Mouse (Mus musculus) T-helper 2 cell (primary cell): ENCODE results near the gene Zmynd10.
"Not testable (repeated sequence)": the region's sequence is repeated elsewhere in the genome, so short reads cannot be mapped to it uniquely, and the experiment has no call there.

ENCODE experiments used
- in situ Hi-C: fragments of 300-600 bp; cut with MboI, MseI; formaldehyde crosslinking; loops from one replicate; pipeline ENCODE4 v1.15.1; 2025; ENCODE audit warnings: high pct_unique_total_duplicates

Gene Zmynd10

DNA sequence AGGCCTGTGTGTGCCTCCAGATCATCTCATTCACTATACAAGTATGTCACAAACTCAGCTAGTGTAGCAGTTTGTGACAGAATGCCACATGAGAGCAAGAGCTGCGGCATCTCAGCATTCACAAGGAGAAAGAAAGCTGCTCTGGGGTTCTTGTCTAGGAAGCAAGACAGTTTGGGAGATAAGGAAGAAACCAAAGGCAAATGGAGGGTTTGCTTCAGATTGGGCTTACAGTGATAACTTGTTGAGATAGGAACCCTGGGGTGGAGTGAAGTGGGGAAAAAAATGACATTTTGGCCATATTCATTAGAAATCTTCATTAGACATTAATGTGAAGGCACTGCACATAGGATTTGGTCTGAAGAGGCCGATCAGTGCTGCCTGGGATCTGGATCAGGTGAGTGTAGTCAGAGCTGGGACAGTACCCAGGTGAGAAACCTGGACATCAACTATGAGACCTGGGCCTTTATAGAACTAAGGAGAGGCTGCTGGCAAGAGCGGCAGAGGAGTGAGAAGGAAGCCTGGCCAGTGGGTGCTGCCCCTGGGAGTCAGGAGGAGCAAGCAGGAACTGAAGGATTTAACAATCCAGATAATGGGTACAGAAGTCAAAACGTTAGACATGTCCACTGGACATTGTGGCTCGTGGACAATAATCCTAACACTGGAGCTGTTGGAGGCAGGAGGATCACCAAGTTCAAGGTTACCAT, 5.7 kb downstream of the Zmynd10 start:
- in situ Hi-C loops, result no loop called here

DNA sequence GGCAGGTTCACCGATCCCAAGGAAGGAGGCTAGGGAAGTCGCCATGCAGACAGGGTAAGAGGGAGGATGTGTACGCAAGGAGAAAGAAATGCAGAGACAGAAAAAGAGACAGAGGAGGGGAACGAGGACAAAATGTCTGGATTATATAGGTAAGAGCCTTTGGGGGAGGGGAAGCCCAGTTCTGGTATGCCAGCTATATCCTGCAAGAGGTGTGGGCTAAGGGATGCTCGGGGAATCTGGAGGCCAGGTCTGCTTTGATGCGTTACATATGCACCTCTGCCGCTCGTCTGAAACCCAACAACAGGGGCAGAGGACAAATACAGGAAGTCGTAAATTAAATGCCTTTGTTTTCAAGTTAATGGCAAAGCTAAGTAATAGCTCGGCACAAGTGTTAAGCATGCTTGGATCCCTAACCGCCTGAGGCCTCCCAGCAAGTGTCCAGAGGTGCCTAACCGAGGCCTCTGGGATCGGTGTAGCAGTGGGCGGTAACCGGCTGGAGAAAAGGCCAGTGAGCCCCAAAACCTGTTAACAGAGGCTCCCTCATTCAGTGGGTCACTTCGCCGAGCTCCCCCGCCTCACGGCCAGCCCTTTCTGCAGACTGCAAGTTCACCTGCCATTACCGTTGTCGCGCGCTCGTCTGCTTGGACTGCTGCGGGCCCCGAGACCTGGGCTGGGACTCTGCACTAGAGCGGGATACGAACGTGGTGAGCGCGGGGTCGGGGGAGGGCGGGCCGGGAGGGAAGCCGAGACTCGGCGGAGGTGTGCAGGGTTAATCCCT, 6.6 kb downstream of the Zmynd10 start:
- in situ Hi-C loops, result no loop called here

DNA sequence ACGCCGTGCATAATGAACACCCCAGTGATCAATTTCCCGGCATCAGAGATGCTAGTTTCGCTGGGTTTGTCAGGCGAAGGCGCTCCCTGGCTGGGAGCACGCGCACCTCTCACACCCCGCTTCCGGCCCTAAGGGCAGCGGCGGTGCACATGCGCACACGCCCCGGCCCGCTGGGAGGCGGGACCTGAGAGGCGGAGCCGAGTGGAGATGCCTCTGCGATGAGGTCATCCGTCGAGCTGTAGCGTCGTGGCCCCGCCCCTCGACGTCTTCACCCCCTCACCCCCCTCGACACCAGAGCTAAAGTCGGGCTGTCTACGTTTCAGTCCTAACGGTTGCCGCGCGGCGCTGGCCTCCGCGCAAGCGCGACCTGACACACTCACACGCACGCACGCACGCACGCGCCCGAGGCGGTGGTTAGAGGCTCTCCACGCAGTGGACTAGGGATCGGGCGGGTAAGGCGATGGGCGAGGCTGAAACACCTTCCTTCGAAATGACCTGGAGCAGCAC, 7.3 kb downstream of the Zmynd10 start:
- in situ Hi-C loops, result no loop called here

DNA sequence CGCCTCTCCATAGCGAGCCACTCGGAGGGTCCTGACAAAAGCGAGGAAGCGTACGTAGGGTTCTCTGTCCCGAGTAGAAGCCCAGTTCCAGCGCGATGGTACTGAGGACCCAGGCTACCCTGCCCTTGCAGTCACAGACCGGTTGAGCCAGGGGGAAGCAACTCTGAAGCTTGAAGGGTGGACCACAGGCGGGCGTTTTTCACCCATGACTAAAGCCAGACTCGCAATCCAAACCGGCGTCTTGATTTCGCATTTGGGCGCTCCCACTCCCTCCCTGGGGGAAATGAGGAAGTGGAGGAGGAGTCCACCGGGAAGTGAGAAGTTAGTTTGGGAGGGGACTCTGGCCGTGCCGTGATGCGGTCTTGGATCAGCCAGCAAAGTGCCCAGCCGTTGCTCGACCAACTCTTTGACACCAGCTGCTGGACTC, 7.9 kb downstream of the Zmynd10 start:
- in situ Hi-C loops, result no loop called here

DNA sequence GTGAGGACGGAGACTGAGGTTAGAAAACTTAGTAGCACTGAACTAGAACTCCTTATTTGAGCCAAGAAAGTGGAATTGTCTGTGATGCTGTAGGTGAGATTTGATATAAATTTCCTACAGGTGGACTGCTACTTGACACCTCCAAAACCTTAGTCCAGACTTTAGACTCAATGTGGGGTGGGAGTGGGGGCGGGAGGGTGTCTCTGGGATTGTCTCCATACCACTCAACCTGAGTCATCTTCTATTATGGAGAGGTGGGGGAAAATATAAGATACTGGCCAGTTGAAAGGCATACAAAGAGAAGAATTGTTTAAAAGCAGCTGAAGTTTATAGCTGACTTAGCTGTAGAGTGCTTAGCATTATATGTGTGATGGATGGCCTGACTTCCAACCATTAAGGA, 8.6 kb downstream of the Zmynd10 start:
- in situ Hi-C loops, result no loop called here

DNA sequence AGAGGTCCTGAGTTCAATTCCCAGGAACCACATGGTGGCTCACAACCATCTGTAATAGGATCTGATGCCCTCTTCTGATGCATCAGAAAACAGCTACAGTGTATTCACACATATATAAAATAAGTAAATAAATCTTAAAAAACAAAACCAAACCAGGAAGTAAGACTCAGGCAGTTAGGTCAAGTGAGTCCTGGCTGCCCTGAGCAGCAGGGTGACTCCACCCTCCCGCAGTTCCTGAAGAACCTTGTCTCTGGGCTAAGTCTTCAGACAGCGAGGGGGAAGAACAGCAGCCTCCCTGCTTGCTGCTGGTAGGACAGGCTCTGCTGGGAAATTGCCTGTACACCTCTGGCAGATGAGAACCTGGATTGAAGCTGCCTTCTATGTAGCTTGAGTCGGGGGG, 9.2 kb downstream of the Zmynd10 start:
- in situ Hi-C loops, result no loop called here

DNA sequence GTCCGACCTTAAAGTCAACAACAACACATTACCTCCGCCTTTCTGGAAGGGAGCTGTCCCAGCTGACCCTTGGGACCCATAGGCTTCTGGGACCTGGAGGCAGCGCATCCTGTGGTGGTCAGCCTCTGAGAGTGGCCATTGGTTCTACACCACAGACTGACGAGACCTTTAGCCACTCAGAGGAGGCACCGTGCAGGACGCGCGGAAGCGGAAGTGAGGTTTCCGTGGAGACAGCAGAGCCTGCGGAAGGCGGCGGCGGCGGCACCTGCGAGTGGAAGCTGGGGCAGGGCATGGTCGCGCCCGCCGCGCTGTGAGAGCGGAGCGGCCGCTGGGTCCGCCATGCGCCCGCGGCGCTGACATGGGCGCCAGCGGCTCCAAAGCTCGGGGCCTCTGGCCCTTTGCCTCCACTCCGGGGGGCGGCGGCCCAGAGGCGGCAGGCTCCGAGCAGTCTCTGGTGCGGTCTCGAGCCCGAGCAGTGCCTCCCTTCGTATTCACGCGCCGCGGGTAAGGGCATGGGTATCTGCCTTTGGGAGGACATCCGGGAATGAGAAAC, 16.0 kb downstream of the Zmynd10 start, which contains the start of gene Tusc2:
Tusc2 (plus strand) TSS at position 227 of the 553 bp plus-strand sequence.
- in situ Hi-C loops, result no loop called here

DNA sequence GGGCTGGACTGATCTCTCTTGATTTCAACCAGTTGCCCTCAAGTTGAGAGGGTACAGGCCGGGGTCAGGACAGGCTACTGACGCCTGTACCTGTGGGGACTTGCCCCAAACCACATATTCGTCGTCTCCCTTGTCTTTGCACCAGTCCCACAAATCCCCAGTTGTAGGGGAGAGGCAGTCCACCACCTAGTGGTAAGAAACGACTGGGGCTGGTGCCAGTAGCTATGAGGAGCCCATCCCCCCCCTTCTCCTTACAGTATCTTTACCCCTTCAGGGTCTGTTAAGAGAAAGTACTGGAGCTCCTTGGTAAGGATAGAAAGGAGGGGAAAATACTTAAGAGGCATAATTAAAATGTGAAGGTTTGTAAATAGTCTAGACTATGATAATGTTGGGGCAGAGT, 18.5 kb downstream of the Zmynd10 start:
- in situ Hi-C loops, result not testable (repeated sequence)

DNA sequence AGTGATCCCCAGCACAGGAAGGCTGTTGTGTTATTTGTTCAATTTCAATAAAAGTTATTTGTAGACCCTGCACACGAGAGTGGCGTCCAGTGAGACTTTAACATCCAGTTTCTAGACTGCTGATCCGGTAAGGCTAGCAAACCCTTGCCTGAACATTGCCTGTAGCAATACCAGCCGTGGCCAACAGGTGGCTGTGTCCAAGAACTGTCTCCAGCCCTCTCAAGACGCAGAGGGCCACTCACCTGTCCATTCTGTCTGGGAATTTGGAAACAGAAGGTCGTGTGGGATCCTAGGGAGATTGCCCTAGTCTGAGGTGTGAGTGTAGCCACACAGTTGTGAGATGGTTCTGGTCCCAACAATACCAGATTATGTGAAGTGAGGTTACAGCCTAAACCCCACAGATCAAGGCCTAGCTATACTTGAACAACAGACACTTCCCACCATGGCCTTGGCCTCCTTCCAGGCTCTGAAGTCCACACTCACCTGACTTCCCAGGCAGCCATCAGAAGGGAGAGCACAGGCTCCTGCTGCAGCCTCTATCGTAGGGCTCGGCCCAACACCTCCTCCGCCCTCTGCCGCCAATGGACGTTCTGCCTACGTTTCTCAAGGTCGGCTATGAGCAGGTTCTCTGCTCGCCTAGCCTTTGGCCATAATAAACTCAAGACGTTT, 19.1 kb downstream of the Zmynd10 start:
- in situ Hi-C loops, result no loop called here

DNA sequence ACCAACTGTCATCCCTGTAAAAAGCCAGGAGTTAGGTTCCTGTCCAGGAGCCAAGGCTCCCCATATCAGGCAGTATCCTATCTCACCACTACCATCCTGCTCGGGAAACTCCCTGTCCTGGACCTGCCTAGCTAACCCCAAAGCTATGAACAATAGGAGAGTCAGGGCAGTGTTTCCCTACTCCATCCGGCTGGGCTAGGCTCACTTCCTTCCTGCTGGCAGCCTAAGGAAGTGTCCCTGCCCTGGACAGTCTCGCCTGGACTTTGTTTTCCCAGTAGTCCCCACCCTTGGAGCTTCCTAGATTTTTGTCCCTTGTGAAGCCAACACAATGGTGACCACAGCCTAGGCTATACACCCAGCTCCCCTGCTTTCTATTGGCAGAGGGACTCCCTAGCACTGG, 19.8 kb downstream of the Zmynd10 start:
- in situ Hi-C loops, result no loop called here

DNA sequence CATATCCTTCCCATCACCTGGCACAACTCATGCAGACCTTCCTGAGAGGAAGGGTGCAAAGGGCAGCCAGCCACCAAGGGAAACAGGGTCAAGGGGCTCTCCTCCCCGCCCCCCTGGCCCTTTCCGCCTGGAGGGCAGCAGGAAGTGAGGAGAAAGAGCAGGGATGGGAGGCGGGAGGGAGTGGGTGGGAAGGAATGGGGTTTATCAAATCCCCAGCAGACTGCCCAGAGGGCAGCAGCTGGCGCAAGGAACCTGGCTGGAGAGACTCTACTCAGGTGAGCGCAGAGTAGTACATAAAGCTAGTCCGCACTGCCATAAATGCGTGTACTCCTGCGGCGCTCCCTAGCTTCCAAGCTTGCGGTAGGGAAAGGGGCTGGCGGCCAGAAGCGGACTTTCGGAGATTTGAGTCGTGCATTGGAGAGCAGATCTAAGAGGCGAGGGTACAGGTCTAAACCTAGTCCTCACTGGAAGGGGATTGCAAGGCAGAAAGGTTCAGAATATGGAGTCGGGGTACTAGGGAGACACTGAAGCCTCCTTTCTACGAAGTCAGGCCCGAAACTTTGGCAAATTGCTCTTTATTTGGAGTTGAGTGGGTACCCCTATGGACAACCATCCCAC, 20.7 kb downstream of the Zmynd10 start, which contains the start of gene Hyal2:
Hyal2 (plus strand) TSS at position 244 of the 618 bp plus-strand sequence.
- in situ Hi-C loops, result no loop called here

DNA sequence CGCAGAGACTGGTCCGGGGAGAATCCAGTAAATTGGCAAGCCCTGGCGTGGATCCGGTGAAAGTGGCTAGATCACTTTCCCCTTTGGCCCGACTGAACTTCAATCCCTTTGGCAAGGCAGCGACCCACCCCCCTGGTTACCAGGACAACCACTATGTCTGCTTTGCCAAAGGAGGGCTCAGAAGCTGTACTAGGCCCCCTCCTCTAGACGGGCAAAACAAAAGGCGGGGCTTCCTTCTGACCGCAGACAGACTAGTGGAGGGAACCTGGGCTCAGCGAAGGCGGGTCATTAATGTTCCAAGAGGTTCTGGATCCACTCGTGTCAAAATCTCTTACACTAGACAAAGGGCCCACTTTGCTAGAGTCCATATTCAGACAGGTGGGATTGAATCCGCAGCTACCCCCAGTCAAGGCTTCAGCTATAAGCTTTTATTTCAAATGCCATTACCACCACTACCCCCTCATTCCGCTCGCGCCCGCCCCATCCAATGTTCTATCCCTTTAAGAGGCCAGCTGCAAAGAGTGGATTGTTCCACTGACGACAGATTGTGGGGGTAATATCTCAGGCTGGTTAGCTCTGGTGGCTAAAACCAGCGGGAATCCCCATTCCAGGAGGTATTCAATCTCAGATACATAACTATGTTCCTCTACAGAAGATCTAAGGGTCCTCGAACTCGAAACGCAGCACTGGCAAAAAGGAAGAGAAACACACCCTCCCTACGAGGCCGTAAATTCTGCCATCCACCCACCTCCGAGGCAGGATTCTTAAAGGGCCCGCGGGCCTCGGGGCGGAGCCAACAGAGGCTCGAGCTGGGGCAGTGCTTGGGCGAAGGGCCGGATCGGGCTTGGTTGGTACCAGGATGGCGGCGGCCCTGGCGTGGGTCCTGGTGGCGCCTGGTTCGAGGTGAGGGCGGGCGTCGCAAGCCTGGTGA, 21.5 kb downstream of the Zmynd10 start:
- in situ Hi-C loops, result no loop called here

DNA sequence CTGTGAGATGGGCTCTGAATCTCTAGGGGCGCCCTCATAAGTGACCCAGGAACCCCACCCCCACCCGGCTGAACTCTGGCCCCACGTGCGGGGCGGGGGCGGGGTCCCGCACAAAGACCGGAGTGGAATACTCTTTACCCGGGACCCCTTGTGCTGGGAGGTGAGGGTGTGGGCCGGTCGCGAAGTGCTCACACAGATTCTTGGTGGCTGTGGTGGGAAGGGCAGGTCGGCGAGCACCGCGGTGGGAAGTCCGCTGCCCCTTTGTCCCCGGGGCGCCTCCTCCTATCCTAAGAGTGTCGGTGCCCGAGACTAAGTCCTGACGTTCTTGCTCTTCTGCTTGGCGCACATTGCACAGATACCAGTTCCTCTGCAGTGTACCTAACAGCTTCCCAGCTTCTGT, 22.2 kb downstream of the Zmynd10 start:
- in situ Hi-C loops, result no loop called here

DNA sequence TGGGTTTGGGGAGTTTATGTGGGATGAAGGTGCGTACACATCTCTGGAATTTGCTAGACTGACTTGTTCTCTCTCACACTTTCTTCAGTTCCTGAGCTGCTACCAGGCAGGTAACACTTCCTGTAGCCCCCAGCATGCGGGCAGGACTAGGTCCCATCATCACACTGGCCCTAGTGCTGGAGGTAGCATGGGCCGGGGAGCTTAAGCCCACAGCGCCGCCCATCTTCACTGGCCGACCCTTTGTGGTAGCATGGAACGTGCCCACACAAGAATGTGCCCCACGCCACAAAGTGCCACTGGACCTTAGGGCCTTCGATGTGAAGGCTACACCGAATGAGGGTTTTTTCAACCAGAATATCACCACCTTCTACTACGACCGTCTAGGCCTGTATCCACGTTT, 22.9 kb downstream of the Zmynd10 start:
- in situ Hi-C loops, result no loop called here

DNA sequence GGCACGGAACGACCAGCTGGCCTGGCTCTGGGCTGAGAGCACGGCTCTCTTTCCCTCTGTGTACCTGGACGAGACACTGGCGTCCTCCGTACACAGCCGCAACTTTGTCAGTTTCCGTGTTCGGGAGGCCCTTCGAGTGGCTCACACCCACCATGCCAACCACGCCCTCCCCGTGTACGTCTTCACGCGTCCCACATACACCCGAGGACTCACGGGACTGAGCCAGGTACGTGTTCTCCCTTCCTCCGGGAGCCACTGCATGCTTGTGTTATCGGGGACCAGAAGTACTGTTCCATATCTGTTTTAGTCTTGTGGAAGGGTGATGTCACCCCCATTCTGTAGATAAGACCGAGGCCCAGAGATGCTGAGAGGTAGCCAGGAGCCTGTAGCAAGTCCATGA, 23.7 kb downstream of the Zmynd10 start:
- in situ Hi-C loops, result no loop called here

DNA sequence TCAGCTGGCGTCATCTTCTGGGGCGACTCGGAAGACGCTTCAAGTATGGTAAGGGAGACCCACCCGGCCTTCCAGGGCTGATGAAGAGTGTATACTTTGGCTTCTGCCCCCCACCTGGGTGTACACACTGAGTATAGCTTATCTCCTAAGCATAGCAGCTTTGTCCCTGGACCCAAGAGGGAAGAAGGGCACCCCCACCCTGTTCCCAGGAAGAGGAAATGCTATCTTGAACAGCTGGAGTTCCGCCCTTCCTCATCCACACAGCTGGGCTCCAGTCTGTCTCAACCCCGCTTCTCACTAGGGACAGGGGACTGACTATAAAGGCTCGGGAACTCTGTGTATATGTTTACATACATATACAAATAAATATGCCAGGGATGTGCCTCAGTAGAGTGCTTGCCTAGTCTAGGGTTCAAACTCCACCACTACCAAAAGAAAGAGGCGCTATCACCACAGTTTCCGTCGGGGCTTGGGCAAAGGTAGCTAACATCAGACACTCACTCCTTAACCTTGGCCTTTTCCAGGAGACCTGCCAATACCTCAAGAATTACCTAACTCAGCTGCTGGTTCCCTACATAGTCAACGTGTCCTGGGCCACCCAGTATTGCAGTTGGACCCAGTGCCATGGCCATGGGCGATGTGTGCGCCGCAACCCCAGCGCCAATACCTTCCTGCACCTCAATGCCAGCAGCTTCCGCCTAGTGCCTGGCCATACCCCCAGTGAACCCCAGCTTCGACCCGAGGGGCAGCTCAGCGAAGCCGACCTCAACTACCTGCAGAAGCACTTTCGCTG, 24.6 kb downstream of the Zmynd10 start:
- in situ Hi-C loops, result no loop called here

DNA sequence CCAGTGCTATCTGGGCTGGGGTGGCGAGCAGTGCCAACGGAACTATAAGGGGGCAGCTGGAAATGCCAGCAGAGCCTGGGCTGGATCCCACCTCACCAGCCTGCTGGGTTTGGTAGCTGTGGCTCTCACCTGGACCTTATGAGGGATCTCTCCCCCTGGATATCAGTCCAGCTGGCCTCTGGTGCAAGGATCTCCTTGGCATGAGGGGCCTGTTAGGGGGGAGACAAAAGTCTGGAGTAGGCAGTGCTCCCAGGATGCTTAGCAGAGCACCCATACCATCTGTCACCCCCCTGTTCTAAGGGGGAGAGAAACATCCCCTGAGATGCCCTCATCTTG, 25.2 kb downstream of the Zmynd10 start:
- in situ Hi-C loops, result no loop called here

DNA sequence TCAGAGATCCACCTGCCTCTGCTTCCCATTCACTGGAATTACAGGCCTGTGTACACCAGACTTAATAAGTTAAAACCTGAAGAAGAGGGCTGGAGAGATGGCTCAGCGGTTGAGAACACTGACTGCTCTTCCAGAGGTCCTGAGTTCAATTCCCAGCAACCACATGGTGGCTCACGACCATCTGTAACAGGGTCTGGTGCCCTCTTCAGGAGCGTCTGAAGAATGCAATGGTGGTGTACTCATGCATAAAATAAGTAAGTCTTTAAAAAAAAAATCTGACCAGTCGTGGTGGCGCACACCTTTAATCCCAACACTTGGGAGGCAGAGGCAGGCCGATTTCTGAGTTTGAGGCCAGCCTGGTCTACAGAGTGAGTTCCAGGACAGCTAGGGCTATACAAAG, 26.7 kb downstream of the Zmynd10 start:
- in situ Hi-C loops, result not testable (repeated sequence)

DNA sequence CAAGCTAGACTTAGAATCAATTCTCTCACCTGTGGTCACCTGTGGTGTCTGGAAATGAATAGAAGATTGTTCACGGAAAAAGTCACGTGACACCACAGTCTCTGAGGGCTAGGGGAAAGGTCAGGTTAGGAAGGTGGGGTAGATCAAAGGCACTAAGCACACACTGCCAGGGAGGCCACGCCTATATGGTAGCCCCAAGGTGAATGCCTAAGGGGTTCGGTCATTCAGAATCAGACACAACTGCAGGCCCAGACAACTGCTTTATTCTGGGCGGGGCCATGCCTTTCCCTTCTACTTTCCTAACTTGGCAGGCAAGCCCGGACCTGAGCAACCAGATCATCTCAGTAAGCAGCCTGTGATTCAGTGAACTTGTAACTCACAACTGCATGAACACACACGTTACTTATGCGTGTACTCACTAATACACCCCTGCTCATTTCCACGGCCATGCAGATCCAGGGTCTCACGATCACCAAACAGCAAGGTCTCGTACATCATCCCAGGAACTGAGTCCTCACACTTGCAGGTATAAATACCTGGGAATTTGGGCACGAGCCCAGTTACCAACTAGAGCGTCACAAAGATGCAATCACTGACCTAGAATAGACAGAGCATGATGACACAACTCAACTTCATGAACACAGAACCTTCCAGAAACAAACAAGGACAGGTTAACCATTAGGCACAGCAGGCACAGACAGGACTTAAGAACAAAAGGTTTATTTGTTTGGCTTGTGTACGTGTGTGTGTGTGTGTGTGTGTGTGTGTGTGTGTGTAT, 28.7 kb downstream of the Zmynd10 start:
- in situ Hi-C loops, result no loop called here
